ENCODE assay signal across 14 mouse cellular contexts in the genomic region with DNA sequence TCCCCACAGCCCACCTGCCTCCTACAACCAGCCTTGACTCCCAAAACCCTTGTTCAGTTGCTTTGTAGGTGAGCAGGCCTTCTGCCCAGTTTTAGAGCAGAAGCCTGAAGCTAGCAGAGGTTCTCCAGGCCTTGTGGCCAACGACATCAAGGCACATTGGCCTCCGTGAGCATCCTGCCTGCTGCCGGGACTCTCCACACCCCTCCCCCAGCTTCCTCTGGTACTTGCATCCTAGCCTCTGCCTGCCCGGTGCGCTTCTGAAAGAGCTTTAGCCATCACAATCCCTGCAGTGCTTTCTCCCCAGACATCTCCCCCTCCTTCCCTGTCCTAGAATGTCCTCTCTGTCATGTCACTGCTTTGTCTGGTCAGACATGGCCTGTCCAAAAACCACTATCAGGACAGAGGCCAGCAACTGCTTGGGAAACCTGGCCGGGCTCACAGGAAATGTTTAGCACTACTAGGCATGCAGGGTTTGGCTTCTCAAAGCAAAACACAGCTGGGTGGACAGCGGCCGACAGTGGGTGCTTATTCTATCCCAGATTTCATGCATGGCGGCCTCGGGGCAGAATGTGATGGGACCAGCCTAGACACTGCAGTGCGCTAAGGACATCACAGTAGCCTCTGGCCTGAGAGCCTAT. TPM values are rescaled to one million over a fixed set of nuclear protein-coding genes. Genes with fewer than 3 reads are reported as not detected.
DNase-seq lines count a peak whose midpoint lies in the region; ATAC-seq and TF ChIP-seq lines count a peak whose summit lies in the region.
"Had no signal": no experiment of that assay in that cellular context is flagged by ENCODE, and none has a peak within 500 bp of the region (broad histone marks: within the 10 kb centered on the region; RNA-seq: fewer than 3 reads in every experiment).

No protein-coding gene starts in this region.

- intact Hi-C loops in left cerebral cortex, postnatal 25 days (cut with DNase I), result no loop called here

- H3K9ac ChIP-seq in kidney, embryonic 16.5 days (replicated peaks; ENCODE audit: low read length), result no peak overlapping the region
- no peak overlapping the region for H3K9ac ChIP-seq in heart, postnatal 0 days (replicated peaks; ENCODE audit: low read depth, low read length)
- H3K9ac ChIP-seq: stomach, embryonic 15.5 days had no signal

- TF ChIP-seq CTCF in heart, postnatal 0 days (IDR thresholded peaks at IDR 0.05; ENCODE audit: low read depth), result no peak

- WGBS in kidney, embryonic 16.5 days, result 40% methylated on average over 11 of the region's 11 CpGs
- 45% methylated on average over 11 of the region's 11 CpGs for WGBS in heart, postnatal 0 days

- H3K9me3 ChIP-seq in kidney, embryonic 16.5 days (ENCODE audit: low read length), result no peaks in the 10 kb centered on the region
- H3K9me3 ChIP-seq in heart, postnatal 0 days (replicated peaks; ENCODE audit: control insufficient read depth, low read length), result no peaks in the 10 kb centered on the region
- H3K9me3 ChIP-seq: stomach, embryonic 15.5 days had no signal

- no peak overlapping the region for H3K27ac ChIP-seq in kidney, embryonic 16.5 days (ENCODE audit: low read length)
- no peak overlapping the region for H3K27ac ChIP-seq in heart, postnatal 0 days (ENCODE audit: low read depth)
- H3K27ac ChIP-seq: hindbrain, postnatal 0 days; stomach, embryonic 15.5 days had no signal

- peaks cover 25% of the 10 kb centered on the region for H3K4me1 ChIP-seq in kidney, embryonic 16.5 days (ENCODE audit: insufficient read depth, low read length)
- H3K4me1 ChIP-seq in heart, postnatal 0 days (ENCODE audit: control insufficient read depth, insufficient read depth), result no peaks in the 10 kb centered on the region

- H3K27me3 ChIP-seq in kidney, embryonic 16.5 days (ENCODE audit: insufficient read depth, low read length), result no peaks in the 10 kb centered on the region
- H3K27me3 ChIP-seq in heart, postnatal 0 days (ENCODE audit: control insufficient read depth, insufficient read depth, low read length), result peaks cover 45% of the 10 kb centered on the region
- H3K27me3 ChIP-seq: stomach, embryonic 15.5 days had no signal

- no peak for ATAC-seq in kidney, embryonic 16.5 days (ENCODE audit: low FRiP score, low TSS enrichment)
- ATAC-seq in heart, postnatal 0 days (ENCODE audit: insufficient read depth, low read depth), result peak; percentile 49; the same call in 1 of the 2 replicates
- ATAC-seq: hindbrain, postnatal 0 days had no signal

- TF ChIP-seq EP300 in heart, postnatal 0 days (IDR thresholded peaks at IDR 0.05; ENCODE audit: low read depth), result no peak

- H3K4me3 ChIP-seq in kidney, embryonic 16.5 days (ENCODE audit: low read length), result no peak overlapping the region
- no peak overlapping the region for H3K4me3 ChIP-seq in heart, postnatal 0 days (ENCODE audit: low read depth, low read length)
- H3K4me3 ChIP-seq: stomach, embryonic 15.5 days had no signal

- peak; percentile 23 to 25 for DNase-seq in cerebellum, postnatal 10 days
- no peak for DNase-seq in cerebellum, adult 11-12 months
- peak; percentile 17 to 40 for DNase-seq in kidney, postnatal 4 days
- no peak for DNase-seq in heart, postnatal 0 days (ENCODE audit: low spot score)
- peak; percentile 58 for DNase-seq in lung, postnatal 14 days
- DNase-seq in left cerebral cortex, postnatal 25 days (ENCODE audit: low spot score in 2 of 2), result no peak
- no peak for DNase-seq in layer of hippocampus, adult 8-10 months (ENCODE audit: low spot score in 2 of 2)
- DNase-seq: adrenal gland, adult 2 months; liver; midbrain, embryonic 14.5 days; right cerebral cortex, postnatal 25 days had no signal

- no peak overlapping the region for H3K4me2 ChIP-seq in kidney, embryonic 16.5 days (replicated peaks; ENCODE audit: low read depth, low read length)
- no peak overlapping the region for H3K4me2 ChIP-seq in heart, postnatal 0 days (ENCODE audit: low read depth, low read length)
- H3K4me2 ChIP-seq: stomach, embryonic 15.5 days had no signal

- H3K36me3 ChIP-seq in kidney, embryonic 16.5 days (ENCODE audit: insufficient read depth, low read length), result no peaks in the 10 kb centered on the region
- H3K36me3 ChIP-seq in heart, postnatal 0 days (replicated peaks; ENCODE audit: control insufficient read depth, insufficient read depth, low read length), result no peaks in the 10 kb centered on the region
- H3K36me3 ChIP-seq: stomach, embryonic 15.5 days had no signal

RNA-seq across cellular contexts. Expression of gene Ltbp2, which starts 24.8 kb away (rescaled TPM):
- polyA plus RNA-seq in kidney, embryonic 16.5 days (2015; fragmentation: Nextera tagmentation; extraction: Ambion mirVana), result 0.89 and 0.98 TPM in 2 replicates
- total RNA-seq in heart, postnatal 0 days (2014; rRNA removed; ENCODE audit: low replicate concordance), result 7.8 and 8.1 TPM in 2 replicates
- 1.1 and 1.2 TPM in 2 replicates for polyA plus RNA-seq in heart, postnatal 0 days (2015; fragmentation: Nextera tagmentation; extraction: Ambion mirVana)
- total RNA-seq in left cerebral cortex, postnatal 25 days (2021), result under 1 TPM; 0.32 to 0.60 TPM
- under 1 TPM in 3 of 4 experiments, not detected in 1; 0.20 to 0.33 (median 0.25) TPM for total RNA-seq in layer of hippocampus, adult 8-10 months (2022)

Comparison
In these comparisons a context has a peak if more than half of its experiments do, and no peak if none do; other contexts are left out.
1. DNase-seq: peak in cerebellum, postnatal 10 days (2 of 2), kidney, postnatal 4 days (2 of 2) and lung, postnatal 14 days (single experiment); none in cerebellum, adult 11-12 months (single experiment), heart, postnatal 0 days (single experiment), left cerebral cortex, postnatal 25 days (0 of 2) and layer of hippocampus, adult 8-10 months (0 of 2).